Mouse (Mus musculus) hindbrain, embryonic 13.5 days (tissue): ENCODE results near the gene Polr1d. TPM values are rescaled to one million over a fixed set of nuclear protein-coding genes. Genes with fewer than 3 reads are reported as not detected.

Experiments used
- ATAC-seq: fragments of 200-750 bp; cut with Nextera tagmentation; 2 replicates; pipeline ENCODE4 v1.8.0; 2017; ENCODE audit warnings: moderate TSS enrichment; ENCODE audit not compliant: low FRiP score
- H3K27ac ChIP-seq: fragments of 300-500 bp; sonication (generic); 2 replicates; pipeline ENCODE4 v1.5.1; 2015; ENCODE audit warnings: inconsistent platforms, mild to moderate bottlenecking, moderate library complexity
- H3K27me3 ChIP-seq: fragments of 300-500 bp; sonication (generic); 2 replicates; pipeline ENCODE4 v1.6.1; 2015; ENCODE audit warnings: mild to moderate bottlenecking, inconsistent platforms
- H3K36me3 ChIP-seq: fragments of 300-500 bp; sonication (generic); 2 replicates; pipeline ENCODE4 v1.6.1; 2015; ENCODE audit warnings: mild to moderate bottlenecking, inconsistent platforms
- H3K4me1 ChIP-seq: fragments of 300-500 bp; sonication (generic); replicated peaks from 2 replicates; pipeline ENCODE4 v1.6.1; 2015; ENCODE audit warnings: inconsistent platforms
- H3K4me2 ChIP-seq: fragments of 300-500 bp; sonication (generic); 2 replicates; pipeline ENCODE4 v1.6.1; 2015; ENCODE audit warnings: inconsistent platforms, mild to moderate bottlenecking, moderate library complexity
- H3K4me3 ChIP-seq: fragments of 300-500 bp; sonication (generic); 2 replicates; pipeline ENCODE4 v1.5.1; 2015; ENCODE audit warnings: mild to moderate bottlenecking, inconsistent platforms
- H3K9ac ChIP-seq: fragments of 300-500 bp; sonication (generic); 2 replicates; pipeline ENCODE4 v1.6.1; 2015; ENCODE audit warnings: mild to moderate bottlenecking, inconsistent platforms
- H3K9me3 ChIP-seq: fragments of 300-500 bp; sonication (generic); 2 replicates; pipeline ENCODE4 v1.6.1; 2016; ENCODE audit warnings: inconsistent platforms
- WGBS: fragments of 180-500 bp; shearing (Covaris S2); methylation state at CpG from one replicate; pipeline ENCODE4 v1.1.7; 2015; 5-methylcytosine and 5-hydroxymethylcytosine counted together
- polyA plus RNA-seq: library from polyadenylated mRNA; unstranded; fragments of >200 nt; fragmentation: Nextera tagmentation; extraction: Ambion mirVana; gene quantifications from 2 replicates; pipeline ENCODE4 v1.2.1, GENCODE M21; 2015

Gene Polr1d
- polyA plus RNA-seq = 103 and 107 TPM in 2 replicates

GRCm38 (mm10) chr5:147076799-147077165, at the start of gene Polr1d:
TSS of gene Polr1d (plus strand) at chr5:147077050.
- under 1% methylated on average over 16 of the region's 17 CpGs for WGBS
- Histone ChIP-seq H3K9ac (peak within 1 kb of the TSS; percentile 87), H3K4me2 (peak within 1 kb of the TSS; percentile 85), H3K9me3 (no peaks in the 10 kb centered on the region), H3K4me3 (peak within 1 kb of the TSS; percentile 75), H3K4me1 (peaks cover 24% of the 10 kb centered on the region), H3K27me3 (peaks cover 17% of the 10 kb centered on the region; the same call in 1 of the 2 replicates), H3K36me3 (no peaks in the 10 kb centered on the region), H3K27ac (peak within 1 kb of the TSS; percentile 92)
- ATAC-seq = no peak

- Histone ChIP-seq H3K36me3 (peaks cover 19% of the 10 kb centered on the region), H3K27ac (no peak overlapping the region), H3K27me3 (no peaks in the 10 kb centered on the region), H3K4me2 (no peak overlapping the region), H3K9me3 (no peaks in the 10 kb centered on the region), H3K9ac (no peak overlapping the region), H3K4me1 (no peaks in the 10 kb centered on the region), H3K4me3 (no peak overlapping the region)
- 92% methylated on average over 14 of the region's 14 CpGs for WGBS
- ATAC-seq = no peak
These were observed 45.6 kb upstream of the Polr1d start for GRCm38 (mm10) chr5:147031281-147031680.

GRCm38 (mm10) chr5:147033155-147033554, 43.7 kb upstream of the Polr1d start:
- Histone ChIP-seq H3K9me3 (no peaks in the 10 kb centered on the region), H3K9ac (no peak overlapping the region), H3K27me3 (no peaks in the 10 kb centered on the region), H3K36me3 (peaks cover 7% of the 10 kb centered on the region; the same call in 1 of the 2 replicates), H3K4me1 (no peaks in the 10 kb centered on the region), H3K27ac (no peak overlapping the region), H3K4me3 (no peak overlapping the region), H3K4me2 (no peak overlapping the region)
- 91% methylated on average over 13 of the region's 13 CpGs for WGBS
- ATAC-seq = no peak

- no peaks in the 10 kb centered on the region for H3K4me1 ChIP-seq
- H3K27ac ChIP-seq = no peak overlapping the region
- ATAC-seq = no peak
- no peaks in the 10 kb centered on the region for H3K9me3 ChIP-seq
- no peak overlapping the region for H3K4me3 ChIP-seq
- WGBS = 71% methylated on average over 12 of the region's 12 CpGs
- H3K27me3 ChIP-seq = no peaks in the 10 kb centered on the region
- H3K9ac ChIP-seq = no peak overlapping the region
- H3K4me2 ChIP-seq = no peak overlapping the region
- peaks cover 4% of the 10 kb centered on the region; the same call in 1 of the 2 replicates for H3K36me3 ChIP-seq
These were observed 42.6 kb upstream of the Polr1d start for GRCm38 (mm10) chr5:147034283-147034682.

GRCm38 (mm10) chr5:147035301-147035700, 41.5 kb upstream of the Polr1d start:
- H3K4me3 ChIP-seq = no peak overlapping the region
- 78% methylated on average over 6 of the region's 6 CpGs for WGBS
- no peak for ATAC-seq

GRCm38 (mm10) chr5:147036028-147036427, 40.8 kb upstream of the Polr1d start:
- H3K27ac ChIP-seq = no peak overlapping the region
- ATAC-seq = no peak
- no peak overlapping the region for H3K4me3 ChIP-seq
- H3K27me3 ChIP-seq = peaks cover 5% of the 10 kb centered on the region; the same call in 1 of the 2 replicates
- H3K9me3 ChIP-seq = no peaks in the 10 kb centered on the region
- no peak overlapping the region for H3K4me2 ChIP-seq
- no peak overlapping the region for H3K9ac ChIP-seq
- H3K4me1 ChIP-seq = no peaks in the 10 kb centered on the region
- peaks cover 4% of the 10 kb centered on the region; the same call in 1 of the 2 replicates for H3K36me3 ChIP-seq
- 94% methylated on average over 10 of the region's 10 CpGs for WGBS

More at GRCm38 (mm10) chr5:147035301-147035700, 41.5 kb upstream of the Polr1d start:
- Histone ChIP-seq H3K36me3 (peaks cover 4% of the 10 kb centered on the region; the same call in 1 of the 2 replicates), H3K27me3 (peaks cover 3% of the 10 kb centered on the region; the same call in 1 of the 2 replicates), H3K9me3 (no peaks in the 10 kb centered on the region), H3K4me2 (no peak overlapping the region), H3K9ac (no peak overlapping the region), H3K4me1 (no peaks in the 10 kb centered on the region), H3K27ac (no peak overlapping the region)

GRCm38 (mm10) chr5:147036661-147037060, 40.2 kb upstream of the Polr1d start:
- no peak overlapping the region for H3K9ac ChIP-seq
- no peak overlapping the region for H3K4me2 ChIP-seq
- H3K27me3 ChIP-seq = peaks cover 6% of the 10 kb centered on the region; the same call in 1 of the 2 replicates
- ATAC-seq = no peak
- H3K27ac ChIP-seq = no peak overlapping the region
- WGBS = 90% methylated on average over 5 of the region's 5 CpGs
- no peaks in the 10 kb centered on the region for H3K9me3 ChIP-seq
- H3K4me1 ChIP-seq = 0 out of 2 replicates have a peak, but pooled peaks cover under 1% of the 10 kb centered on the region
- H3K4me3 ChIP-seq = no peak overlapping the region
- peaks cover 4% of the 10 kb centered on the region; the same call in 1 of the 2 replicates for H3K36me3 ChIP-seq

- no peak for ATAC-seq
- Histone ChIP-seq H3K36me3 (no peaks in the 10 kb centered on the region), H3K27me3 (peaks cover 10% of the 10 kb centered on the region; the same call in 1 of the 2 replicates), H3K4me2 (no peak overlapping the region), H3K9me3 (no peaks in the 10 kb centered on the region), H3K27ac (no peak overlapping the region), H3K4me1 (peaks cover 10% of the 10 kb centered on the region), H3K9ac (no peak overlapping the region), H3K4me3 (no peak overlapping the region)
- 66% methylated on average over 3 of the region's 3 CpGs for WGBS
These were observed 39.2 kb upstream of the Polr1d start for GRCm38 (mm10) chr5:147037601-147038000.

GRCm38 (mm10) chr5:147039394-147039793, 37.5 kb upstream of the Polr1d start:
- Histone ChIP-seq H3K27ac (no peak overlapping the region), H3K9me3 (no peaks in the 10 kb centered on the region), H3K4me3 (no peak overlapping the region), H3K36me3 (no peaks in the 10 kb centered on the region), H3K27me3 (peaks cover 10% of the 10 kb centered on the region; the same call in 1 of the 2 replicates), H3K4me1 (peaks cover 22% of the 10 kb centered on the region), H3K4me2 (no peak overlapping the region), H3K9ac (no peak overlapping the region)
- 69% methylated on average over 5 of the region's 5 CpGs for WGBS
- ATAC-seq = no peak

GRCm38 (mm10) chr5:147041965-147042937, 34.6 kb upstream of the Polr1d start:
- peak; percentile 76 for ATAC-seq
- Histone ChIP-seq H3K27ac (no peak overlapping the region), H3K4me3 (no peak overlapping the region), H3K4me1 (peaks cover 28% of the 10 kb centered on the region), H3K4me2 (peak overlapping the region; percentile 16; the same call in 1 of the 2 replicates), H3K27me3 (peaks cover 16% of the 10 kb centered on the region; the same call in 1 of the 2 replicates), H3K9me3 (no peaks in the 10 kb centered on the region), H3K9ac (no peak overlapping the region), H3K36me3 (no peaks in the 10 kb centered on the region)
- WGBS = 66% methylated on average over 40 of the region's 40 CpGs

GRCm38 (mm10) chr5:147043240-147043844, 33.5 kb upstream of the Polr1d start:
- Histone ChIP-seq H3K27ac (peak overlapping the region; percentile 19; the same call in 1 of the 2 replicates), H3K4me3 (no peak overlapping the region), H3K4me2 (no peak overlapping the region), H3K36me3 (no peaks in the 10 kb centered on the region), H3K9me3 (no peaks in the 10 kb centered on the region), H3K27me3 (peaks cover 16% of the 10 kb centered on the region; the same call in 1 of the 2 replicates), H3K4me1 (peaks cover 28% of the 10 kb centered on the region), H3K9ac (no peak overlapping the region)
- WGBS = 59% methylated on average over 15 of the region's 15 CpGs
- no peak for ATAC-seq

- Histone ChIP-seq H3K9ac (no peak overlapping the region), H3K36me3 (no peaks in the 10 kb centered on the region), H3K27ac (no peak overlapping the region), H3K4me3 (no peak overlapping the region), H3K4me2 (no peak overlapping the region), H3K27me3 (peaks cover 13% of the 10 kb centered on the region; the same call in 1 of the 2 replicates), H3K9me3 (no peaks in the 10 kb centered on the region), H3K4me1 (peaks cover 28% of the 10 kb centered on the region)
- no peak for ATAC-seq
- WGBS = 65% methylated on average over 11 of the region's 11 CpGs
These were observed 31.5 kb upstream of the Polr1d start for GRCm38 (mm10) chr5:147045311-147045710.
